Mouse (Mus musculus) c-Kit-negative CD71-positive TER-119-positive erythroid progenitor cells, embryonic 14.5 days (primary cell): ENCODE results near the gene Cpox.

Experiments
- DNase-seq: peaks from one replicate; pipeline ENCODE4 v3.0.0-alpha.2; 2013; ENCODE audit warnings: low read depth, low spot score

Cpox gene

DNA sequence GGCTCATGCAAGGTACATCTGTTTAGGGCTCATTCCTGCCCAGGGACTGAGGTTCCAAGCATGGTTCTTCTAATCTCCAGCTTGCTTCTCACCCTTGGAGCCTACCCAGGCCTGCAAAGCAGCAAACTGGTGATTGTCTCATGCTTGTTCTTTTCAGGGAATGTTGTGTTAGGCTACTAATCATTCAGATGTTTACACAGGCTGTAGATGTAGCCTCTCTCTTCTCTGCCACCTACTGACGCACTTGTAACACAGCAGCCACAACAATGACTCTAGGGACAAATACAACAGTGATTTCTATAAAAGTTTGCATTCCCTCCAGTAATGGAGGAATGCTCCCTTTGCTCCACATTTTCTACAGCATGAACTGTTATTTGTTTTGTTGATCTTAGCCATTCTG is 81.2 kb downstream of the Cpox start:
- DNase-seq: no peak

DNA sequence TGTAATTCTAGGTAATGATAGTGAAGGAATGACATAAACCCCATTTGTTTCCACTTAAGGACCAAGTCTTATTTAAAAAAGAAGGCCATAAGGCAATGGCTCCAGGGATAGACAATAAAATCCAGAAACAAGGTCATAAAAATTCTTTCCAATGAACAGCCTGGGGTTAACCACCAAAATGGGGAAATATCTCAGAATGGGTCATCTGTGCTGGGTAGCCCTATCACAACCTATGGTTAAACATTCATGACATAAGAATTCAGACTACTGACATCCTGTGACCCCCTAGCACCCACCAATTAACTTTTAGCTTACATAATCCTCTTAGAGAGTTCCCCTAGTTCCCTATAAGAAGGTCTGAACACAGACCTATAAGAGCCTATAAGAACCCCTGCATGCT is 86.1 kb downstream of the Cpox start:
- DNase-seq: no peak

DNA sequence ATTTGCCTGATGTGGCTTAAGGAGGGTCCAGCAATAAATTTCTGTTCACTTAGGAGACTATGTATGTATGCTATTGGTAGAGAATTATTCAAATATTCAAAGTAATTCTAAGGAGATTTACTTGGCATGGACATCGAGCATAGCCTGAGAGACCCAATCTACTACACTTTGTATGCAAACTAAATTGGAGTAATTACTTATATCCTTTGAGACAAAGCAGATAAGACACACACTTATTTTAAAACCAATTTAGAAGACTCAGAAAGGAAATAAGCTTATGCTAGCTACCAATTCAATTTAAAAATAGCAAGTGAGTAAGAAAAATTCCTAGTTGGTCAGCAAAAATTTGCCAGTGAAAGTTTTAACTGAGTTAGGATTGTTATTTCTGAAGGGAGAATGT is 93.0 kb downstream of the Cpox start, which contains the start of gene Olfr172:
Olfr172 (minus strand) TSS at position 101 of the 400 bp plus-strand sequence.
- no peak for DNase-seq
